Mouse (Mus musculus): ENCODE data around the gene 4930539E08Rik. TPM values are rescaled to one million over a fixed set of nuclear protein-coding genes. Genes with fewer than 3 reads are reported as not detected.

Gene 4930539E08Rik
- polyA plus RNA-seq, 1 experiment from 2014 or later: not detected

GRCm38 (mm10) chr17:28854377-28854776 is 60.7 kb downstream of the 4930539E08Rik start:
- no peak for ATAC-seq (replicated peaks; ENCODE audit: insufficient number of reproducible peaks, low FRiP score, low TSS enrichment)
- 80% methylated on average over 7 of the region's 7 CpGs for WGBS (ENCODE audit: insufficient replicate concordance)
- H3K9ac ChIP-seq (ENCODE audit: low read depth, low read length): no peak overlapping the region
- no peak overlapping the region for H3K4me2 ChIP-seq
- peaks cover 6% of the 10 kb centered on the region for H3K9me3 ChIP-seq (replicated peaks; ENCODE audit: control insufficient read depth, low read length)
- H3K36me3 ChIP-seq (ENCODE audit: control insufficient read depth, insufficient read depth, low read length): no peaks in the 10 kb centered on the region
- H3K4me1 ChIP-seq (ENCODE audit: control insufficient read depth, insufficient read depth, low read length): no peaks in the 10 kb centered on the region
- H3K27ac ChIP-seq (ENCODE audit: low read depth, low read length): no peak overlapping the region
- H3K27me3 ChIP-seq (ENCODE audit: control insufficient read depth, insufficient read depth, low read length): 0 out of 2 replicates have a peak, but pooled peaks cover 2% of the 10 kb centered on the region
- no peak overlapping the region for H3K4me3 ChIP-seq (ENCODE audit: low read depth, low read length)

GRCm38 (mm10) chr17:28850511-28850910 is 64.6 kb downstream of the 4930539E08Rik start:
- Histone ChIP-seq H3K27ac (ENCODE audit: low read depth, low read length) (no peak overlapping the region), H3K4me2 (no peak overlapping the region), H3K27me3 (ENCODE audit: control insufficient read depth, insufficient read depth, low read length) (no peaks in the 10 kb centered on the region), H3K9me3 (replicated peaks; ENCODE audit: control insufficient read depth, low read length) (no peaks in the 10 kb centered on the region), H3K36me3 (ENCODE audit: control insufficient read depth, insufficient read depth, low read length) (no peaks in the 10 kb centered on the region), H3K4me1 (ENCODE audit: control insufficient read depth, insufficient read depth, low read length) (peaks cover 9% of the 10 kb centered on the region), H3K9ac (ENCODE audit: low read depth, low read length) (no peak overlapping the region), H3K4me3 (ENCODE audit: low read depth, low read length) (no peak overlapping the region)
- no peak for ATAC-seq (replicated peaks; ENCODE audit: insufficient number of reproducible peaks, low FRiP score, low TSS enrichment)
- 87% methylated on average over 5 of the region's 5 CpGs for WGBS (ENCODE audit: insufficient replicate concordance)

GRCm38 (mm10) chr17:28846974-28847617 is 68.0 kb downstream of the 4930539E08Rik start:
- Histone ChIP-seq H3K9ac (ENCODE audit: low read depth, low read length) (no peak overlapping the region), H3K4me2 (no peak overlapping the region), H3K27ac (ENCODE audit: low read depth, low read length) (no peak overlapping the region), H3K36me3 (ENCODE audit: control insufficient read depth, insufficient read depth, low read length) (no peaks in the 10 kb centered on the region), H3K4me1 (ENCODE audit: control insufficient read depth, insufficient read depth, low read length) (peaks cover 9% of the 10 kb centered on the region), H3K27me3 (ENCODE audit: control insufficient read depth, insufficient read depth, low read length) (no peaks in the 10 kb centered on the region), H3K9me3 (replicated peaks; ENCODE audit: control insufficient read depth, low read length) (no peaks in the 10 kb centered on the region), H3K4me3 (ENCODE audit: low read depth, low read length) (no peak overlapping the region)
- ATAC-seq (replicated peaks; ENCODE audit: insufficient number of reproducible peaks, low FRiP score, low TSS enrichment): no peak
- WGBS (ENCODE audit: insufficient replicate concordance): 20% methylated on average over 11 of the region's 11 CpGs

Other genes starting within 250 kb of the 4930539E08Rik start
- gene Slc26a8, start 225.1 kb downstream of the 4930539E08Rik start, polyA plus RNA-seq (2014; fragmentation: Nextera tagmentation; extraction: Ambion mirVana): 0.14 and 0.84 TPM in 2 replicates
- 37.1 and 37.4 TPM in 2 replicates for gene Mapk14, start 224.0 kb downstream of the 4930539E08Rik start, polyA plus RNA-seq (2014; fragmentation: Nextera tagmentation; extraction: Ambion mirVana)
- gene AC170998.1, start 189.2 kb downstream of the 4930539E08Rik start, polyA plus RNA-seq (2014; fragmentation: Nextera tagmentation; extraction: Ambion mirVana): 1.8 and 2.3 TPM in 2 replicates
- gene Mapk13, start 146.0 kb downstream of the 4930539E08Rik start, polyA plus RNA-seq (2014; fragmentation: Nextera tagmentation; extraction: Ambion mirVana): 2.6 and 2.9 TPM in 2 replicates
- 12.1 and 13.4 TPM in 2 replicates for gene Brpf3, start 114.2 kb downstream of the 4930539E08Rik start, polyA plus RNA-seq (2014; fragmentation: Nextera tagmentation; extraction: Ambion mirVana)
- 0.06 TPM in 1 of 2 replicates, not detected in the other for gene Pnpla1, start 56.9 kb downstream of the 4930539E08Rik start, polyA plus RNA-seq (2014; fragmentation: Nextera tagmentation; extraction: Ambion mirVana)
- 0.21 TPM in 1 of 2 replicates, not detected in the other for gene Pxt1, start 28.5 kb upstream of the 4930539E08Rik start, polyA plus RNA-seq (2014; fragmentation: Nextera tagmentation; extraction: Ambion mirVana)
- gene Kctd20, start 36.6 kb upstream of the 4930539E08Rik start, polyA plus RNA-seq (2014; fragmentation: Nextera tagmentation; extraction: Ambion mirVana): 60.0 and 69.6 TPM in 2 replicates
- gene Stk38, start 92.7 kb upstream of the 4930539E08Rik start, polyA plus RNA-seq (2014; fragmentation: Nextera tagmentation; extraction: Ambion mirVana): 92.7 and 98.4 TPM in 2 replicates
- gene Srsf3, start 117.3 kb upstream of the 4930539E08Rik start, polyA plus RNA-seq (2014; fragmentation: Nextera tagmentation; extraction: Ambion mirVana): 420 and 433 TPM in 2 replicates
- 39.3 TPM in 2 replicates for gene Cdkn1a, start 175.7 kb upstream of the 4930539E08Rik start, polyA plus RNA-seq (2014; fragmentation: Nextera tagmentation; extraction: Ambion mirVana)
- gene Rab44, start 198.8 kb upstream of the 4930539E08Rik start, polyA plus RNA-seq (2014; fragmentation: Nextera tagmentation; extraction: Ambion mirVana): 0.20 TPM in 1 of 2 replicates, not detected in the other